Mouse (Mus musculus) right cerebral cortex, postnatal 36 days (tissue): ENCODE measurements around the gene Tnpo3.

Experiments used
- DNase-seq, 2 experiments: peaks; one replicate each; pipeline ENCODE4 v3.0.0; 2022; ENCODE audit warnings: low spot score in 2 of 2, mixed read lengths in 1 of 2

Gene Tnpo3

DNA sequence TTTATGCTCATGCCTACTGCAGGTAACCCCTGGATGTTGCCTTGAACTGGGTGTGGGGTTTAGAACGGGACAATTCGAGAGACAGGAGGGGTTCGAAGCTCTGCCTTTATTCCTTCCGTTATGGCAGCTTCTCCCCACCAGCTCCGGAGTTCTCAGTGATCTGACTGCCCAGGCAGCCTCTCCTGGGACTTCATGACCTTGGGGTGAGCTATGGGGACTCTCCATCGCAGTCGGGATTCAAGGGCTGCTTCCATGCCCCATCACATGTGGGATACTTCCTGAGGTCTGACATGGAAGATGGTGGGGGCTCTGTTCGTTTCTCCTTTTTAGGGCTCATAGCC lies 81.6 kb downstream of the Tnpo3 start:
- DNase-seq, result no peak

- no peak for DNase-seq
Observed at GRCm38 (mm10) chr6:29527361-29528164, 82.1 kb downstream of the Tnpo3 start.

DNA sequence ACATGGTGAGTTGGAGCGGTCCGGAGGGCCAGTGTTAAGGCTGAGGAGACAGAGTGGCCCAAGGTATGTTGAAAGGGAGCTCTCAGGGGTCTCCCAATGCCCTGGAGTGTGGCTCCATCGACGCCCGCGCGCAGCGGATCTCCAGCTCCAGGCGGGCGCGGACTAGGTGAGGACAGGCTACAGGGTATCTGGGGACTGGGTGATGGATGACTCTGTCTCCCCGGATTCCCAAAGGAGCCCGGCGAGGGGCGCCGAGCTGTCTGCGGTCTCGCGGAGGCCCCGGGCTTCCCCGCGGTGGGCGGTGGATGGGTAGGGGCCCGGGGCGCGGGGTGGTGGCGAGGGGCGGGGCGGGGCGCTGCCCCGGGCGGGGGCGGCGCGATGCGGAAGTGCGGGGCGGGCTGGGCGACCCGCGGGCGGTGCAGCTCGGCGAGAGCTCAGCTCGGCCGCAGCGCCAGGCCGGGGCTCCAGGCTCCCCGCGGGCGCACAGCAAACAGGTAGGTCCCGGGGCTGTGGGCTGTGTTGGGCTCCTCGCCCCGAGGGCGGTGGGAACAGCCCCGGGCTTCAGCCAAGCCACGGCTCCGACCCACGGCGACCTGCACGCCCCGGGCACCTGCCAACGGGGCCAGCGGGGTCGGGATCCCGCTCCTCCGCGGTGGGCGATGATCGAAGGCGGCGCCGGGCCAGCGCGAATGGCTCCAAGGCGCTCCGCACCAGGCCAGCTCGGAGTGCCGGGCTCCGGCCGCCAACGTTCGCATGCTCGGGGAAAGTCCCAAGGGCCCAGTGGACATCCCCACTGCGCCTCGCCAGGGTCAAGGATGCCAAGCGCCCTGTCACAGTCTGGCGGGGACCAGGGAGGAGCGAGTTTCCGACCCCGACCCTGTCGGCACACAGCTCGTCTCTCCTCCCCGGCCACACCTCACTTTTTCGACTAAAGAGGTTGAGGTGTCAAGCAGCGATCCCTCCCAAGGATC lies 83.1 kb downstream of the Tnpo3 start, which contains the start of gene Irf5:
Gene Irf5, plus strand, starts transcription at position 345 of the 971 bp plus-strand sequence.
- DNase-seq, result no peak

GRCm38 (mm10) chr6:29525256-29525655 lies 84.4 kb downstream of the Tnpo3 start:
- DNase-seq, result no peak

DNA sequence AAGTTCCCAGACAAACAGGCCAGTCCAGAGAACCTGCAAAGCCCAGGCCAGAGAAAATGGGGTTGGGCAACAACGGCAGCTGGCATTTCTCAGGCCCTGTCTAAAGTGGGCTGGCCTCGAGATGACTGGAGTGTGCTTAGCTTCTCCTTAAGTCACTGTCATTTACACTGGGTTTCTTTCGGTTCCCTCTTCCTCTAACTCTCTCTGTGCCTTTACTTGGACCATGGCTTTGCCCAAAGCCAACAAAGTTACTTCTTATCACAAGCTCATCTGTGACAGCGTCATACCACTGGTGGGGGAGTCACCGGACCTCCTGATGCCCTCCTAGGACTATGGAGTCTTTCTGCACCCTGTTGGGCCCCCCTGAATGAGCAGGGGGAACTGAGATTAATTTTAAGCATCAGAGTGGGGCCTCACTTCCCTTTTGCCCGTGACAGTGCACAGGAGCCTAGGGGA lies 85.6 kb downstream of the Tnpo3 start:
- no peak for DNase-seq

- DNase-seq, result no peak
Observed at GRCm38 (mm10) chr6:29523301-29524033, 86.2 kb downstream of the Tnpo3 start.

DNA sequence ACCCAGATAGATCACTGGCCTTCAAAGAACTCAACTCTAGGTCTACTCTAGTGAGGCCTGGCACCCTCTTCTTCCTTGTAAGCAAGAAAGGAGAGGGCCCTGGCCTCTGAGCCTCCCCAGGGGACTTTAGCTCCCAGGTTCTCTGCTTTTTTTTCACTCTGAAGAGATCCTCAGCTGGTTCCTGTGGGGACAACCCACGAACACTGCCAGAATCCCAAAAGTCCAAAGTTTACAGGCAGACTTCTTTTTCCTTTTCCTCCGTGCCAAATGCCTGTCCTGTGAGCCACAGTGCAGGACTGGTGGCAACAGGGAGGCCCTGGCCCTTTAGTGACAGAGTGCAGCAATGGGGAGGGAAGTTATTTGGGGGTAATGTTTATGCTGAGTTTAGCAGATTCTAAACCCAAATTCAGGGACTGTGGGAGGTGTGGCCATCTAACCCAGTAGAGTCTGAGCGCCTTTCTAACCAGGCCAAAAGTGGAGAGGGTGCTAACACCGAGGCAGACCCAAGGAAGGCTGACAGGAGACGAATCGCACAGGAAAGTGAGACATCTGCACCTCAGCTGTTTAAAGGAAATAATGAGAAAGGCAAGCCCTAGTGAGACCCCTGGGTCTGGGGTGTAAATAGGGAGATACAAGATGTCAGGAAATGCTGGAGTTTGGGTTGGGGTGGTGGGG lies 86.9 kb downstream of the Tnpo3 start:
- DNase-seq, result no peak

GRCm38 (mm10) chr6:29517139-29517538 lies 92.5 kb downstream of the Tnpo3 start:
- peak in 1 of 2 experiments; percentile 35 for DNase-seq

GRCm38 (mm10) chr6:29513284-29513683 lies 96.4 kb downstream of the Tnpo3 start:
- no peak for DNase-seq

- no peak for DNase-seq
Observed at GRCm38 (mm10) chr6:29509086-29509485, 100.6 kb downstream of the Tnpo3 start.

DNA sequence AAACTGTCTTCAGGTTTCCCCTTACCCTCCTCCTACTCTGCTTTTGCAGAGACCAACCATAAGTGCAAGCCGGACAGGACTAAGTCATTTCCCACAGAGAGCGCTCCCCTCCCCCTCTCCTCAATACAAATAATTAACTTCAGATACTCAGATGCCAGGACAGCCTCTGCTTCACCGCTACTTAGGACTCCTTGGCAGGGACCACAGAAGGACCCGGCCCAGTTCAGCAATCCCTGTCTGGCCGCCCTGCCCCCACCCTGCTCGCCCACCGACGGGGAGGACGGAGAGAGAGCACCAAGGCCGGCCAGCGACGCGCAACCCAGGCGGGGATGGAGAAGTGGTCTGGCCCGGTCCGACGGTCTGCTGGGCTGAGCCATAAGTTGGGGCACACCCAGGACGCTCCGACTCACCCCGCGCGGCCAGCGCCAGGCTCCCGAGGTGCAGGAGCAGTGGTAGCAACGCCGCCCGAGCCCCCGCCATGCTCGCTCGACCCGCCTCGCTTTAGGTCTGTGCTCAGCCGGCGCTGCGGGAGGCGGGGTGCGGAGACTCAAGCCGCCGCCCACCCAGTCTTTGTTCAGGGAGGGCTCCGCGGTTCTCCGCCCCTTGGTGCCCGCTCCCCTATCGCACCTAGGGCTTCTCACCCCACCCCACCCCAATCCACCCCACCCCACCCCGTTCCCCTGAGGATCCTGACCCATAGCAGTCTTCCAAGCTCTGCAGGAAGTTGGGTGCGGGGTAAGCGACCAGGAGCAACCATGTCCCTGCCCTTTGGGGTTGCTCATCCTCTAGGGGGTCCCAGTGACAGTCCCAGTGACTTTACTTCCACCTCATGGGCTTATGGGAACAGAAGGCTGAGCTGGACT lies 102.0 kb downstream of the Tnpo3 start, which contains the start of gene Kcp:
Gene Kcp, minus strand, starts transcription at position 506 of the 863 bp plus-strand sequence.
- no peak for DNase-seq

GRCm38 (mm10) chr6:29506834-29507233 lies 102.9 kb downstream of the Tnpo3 start:
- no peak for DNase-seq

- DNase-seq, result no peak
Observed at GRCm38 (mm10) chr6:29505493-29505892, 104.2 kb downstream of the Tnpo3 start.

GRCm38 (mm10) chr6:29501599-29501998 lies 108.1 kb downstream of the Tnpo3 start:
- DNase-seq, result no peak

GRCm38 (mm10) chr6:29500810-29501209 lies 108.9 kb downstream of the Tnpo3 start:
- DNase-seq, result no peak

DNA sequence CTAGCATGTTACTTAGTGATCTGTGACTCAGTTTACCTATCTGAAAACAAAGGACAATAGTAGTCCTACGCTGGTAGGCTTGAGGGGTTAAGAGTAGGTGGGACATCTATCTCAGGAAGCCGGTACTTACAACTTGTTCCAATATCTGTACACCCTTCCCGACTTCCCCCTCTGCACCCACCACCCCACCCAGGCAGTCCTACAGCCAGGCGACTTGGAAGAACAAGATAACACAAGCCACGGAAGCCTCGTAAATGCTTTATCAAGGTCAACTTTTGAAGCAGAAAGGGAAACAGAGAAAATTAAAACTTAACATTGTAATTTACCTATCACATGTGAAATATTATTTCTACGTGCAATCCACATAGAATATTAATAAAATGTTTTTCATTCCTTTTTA lies 109.5 kb downstream of the Tnpo3 start:
- no peak for DNase-seq

- DNase-seq, result no peak
Observed at GRCm38 (mm10) chr6:29497791-29498190, 111.9 kb downstream of the Tnpo3 start.

DNA sequence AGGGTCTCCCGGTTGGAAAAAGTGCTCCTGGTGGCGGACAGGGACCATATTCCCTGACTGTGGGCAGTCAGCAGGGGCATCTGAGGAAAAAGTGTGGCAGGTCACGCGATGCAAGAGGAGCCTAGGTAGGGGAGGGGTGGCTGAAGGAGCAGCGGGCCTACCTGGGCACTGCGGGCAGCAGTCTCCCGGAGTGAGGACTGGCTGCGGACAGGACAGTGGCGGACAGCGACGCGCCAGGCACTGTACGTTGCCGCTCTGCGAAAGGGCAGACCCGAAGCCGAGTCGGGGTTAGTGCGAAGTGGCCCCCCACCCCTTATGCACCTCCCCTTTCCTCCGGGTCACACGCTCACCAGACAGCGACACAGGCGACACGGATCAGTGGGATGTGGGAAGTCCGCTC lies 113.4 kb downstream of the Tnpo3 start:
- DNase-seq, result no peak

DNA sequence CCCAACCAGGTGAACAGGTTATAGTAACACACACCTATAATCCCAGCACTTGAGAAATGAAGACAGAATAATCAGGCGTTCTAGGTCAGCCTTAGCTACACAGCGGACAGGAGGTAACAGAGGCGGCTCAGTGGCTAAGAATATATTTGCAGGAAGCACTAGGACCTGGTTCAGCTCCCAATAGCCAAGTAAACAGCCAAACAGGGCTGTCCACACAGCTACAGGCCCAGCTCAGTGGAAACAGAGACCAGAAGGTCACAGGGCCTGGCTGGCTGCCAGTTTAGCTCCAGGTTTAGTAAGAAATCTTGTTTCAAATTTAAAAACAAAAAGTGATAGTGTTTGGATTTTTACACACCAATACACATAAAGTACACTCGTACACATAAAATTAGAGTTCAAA lies 115.6 kb downstream of the Tnpo3 start:
- no peak for DNase-seq
